Mouse (Mus musculus): ENCODE measurements around the gene Gng5. TPM values are rescaled to one million over a fixed set of nuclear protein-coding genes. Genes with fewer than 3 reads are reported as not detected.

The Gng5 gene
- total RNA-seq (2021), result 10 to 100 TPM; 49.4 to 60.7 TPM
- long read RNA-seq, experiment 1, transcript Gng5-201 (3 exons, 593 nt), result major isoform, 18 of 19 reads
- long read RNA-seq, experiment 1, partial matches to known transcripts, result 0 of 19 reads
- long read RNA-seq, experiment 1, other reads (novel, unspliced or antisense), result 0 of 19 reads
- long read RNA-seq, experiment 2, transcript Gng5-201 (3 exons, 593 nt), result major isoform, 59 of 60 reads
- long read RNA-seq, experiment 2, partial matches to known transcripts, result 1 of 60 reads
- long read RNA-seq, experiment 2, other reads (novel, unspliced or antisense), result 0 of 60 reads

DNA sequence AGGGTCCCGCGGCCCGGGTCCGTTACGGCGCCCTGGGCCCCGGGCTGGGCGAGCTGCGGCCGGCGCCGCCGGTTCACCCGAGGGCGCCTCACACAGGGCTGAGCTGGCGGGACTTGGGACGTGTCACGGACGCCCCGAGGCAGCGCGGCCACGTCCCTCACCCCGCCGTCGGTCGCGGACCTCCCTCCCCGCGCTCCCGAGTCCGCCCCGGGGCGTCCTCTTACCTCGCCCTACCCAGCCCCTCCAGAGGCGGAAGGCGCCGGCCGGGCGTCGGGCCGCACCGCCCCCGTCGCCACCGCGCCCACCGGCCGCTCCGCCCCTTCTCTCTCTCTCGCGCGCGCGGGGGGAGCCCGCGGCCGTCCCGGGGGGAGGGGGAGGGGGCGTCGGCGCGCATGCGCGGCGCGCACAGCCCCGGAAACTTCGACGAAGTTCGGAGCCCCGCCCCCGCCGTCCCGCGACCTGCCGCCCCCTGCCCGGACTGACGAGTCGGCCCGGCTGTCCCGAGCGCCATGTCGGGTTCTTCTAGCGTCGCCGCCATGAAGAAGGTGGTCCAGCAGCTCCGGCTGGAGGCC, at the start of gene Gng5, which contains the start of gene Spata1:
Gene Gng5 (plus strand): TSS at position 377 of the 572 bp plus-strand sequence.
Gene Spata1 (minus strand): TSS at position 323 of the 572 bp plus-strand sequence.
- peak; percentile 52 to 71 for DNase-seq (ENCODE audit: low spot score in 2 of 2)

DNA sequence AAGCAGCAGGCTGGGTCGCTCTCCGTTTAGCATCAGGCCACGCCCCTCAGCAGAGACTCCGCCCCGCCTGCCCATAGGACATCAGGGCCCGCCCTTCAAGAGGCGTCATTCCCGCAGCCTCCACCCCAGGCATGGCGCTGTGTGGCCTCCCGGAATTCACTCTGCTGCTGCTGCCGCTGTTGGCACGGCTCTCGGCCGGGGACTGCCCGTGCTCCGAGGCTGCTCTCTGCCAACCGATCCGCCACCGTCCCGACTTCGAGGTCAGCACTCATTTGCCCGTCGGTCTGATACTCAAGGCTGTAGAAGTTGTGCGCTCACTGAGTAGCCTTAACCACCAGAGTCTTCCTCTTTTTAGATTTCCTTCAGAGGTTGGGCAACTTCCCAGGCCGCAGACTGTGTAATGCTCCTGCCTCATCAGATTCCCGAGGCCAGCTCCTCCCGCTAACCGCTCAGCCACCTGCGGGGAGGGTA, 49.2 kb upstream of the Gng5 start:
- DNase-seq (ENCODE audit: low spot score in 2 of 2), result peak; percentile 89 to 94

DNA sequence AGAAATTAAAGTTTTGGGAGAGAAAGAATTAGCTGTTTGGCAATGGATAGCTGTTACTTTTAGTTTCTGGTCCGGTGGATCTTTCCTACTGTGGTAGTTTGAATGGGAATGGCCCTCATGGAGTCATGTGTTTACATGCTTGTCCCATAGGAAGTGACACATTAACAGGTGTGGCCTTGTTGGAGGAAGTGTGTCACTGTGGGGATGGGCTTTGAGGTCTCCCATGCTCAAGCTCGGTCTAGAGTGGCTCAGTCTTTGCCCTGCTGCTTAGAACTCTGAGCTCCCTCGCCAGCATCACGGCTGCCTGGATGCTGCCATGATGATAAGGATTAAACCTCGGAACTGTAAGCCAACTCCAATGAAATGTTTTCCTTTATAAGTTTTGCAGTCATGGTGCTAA, 48.2 kb upstream of the Gng5 start:
- no peak for DNase-seq (ENCODE audit: low spot score in 2 of 2)

DNA sequence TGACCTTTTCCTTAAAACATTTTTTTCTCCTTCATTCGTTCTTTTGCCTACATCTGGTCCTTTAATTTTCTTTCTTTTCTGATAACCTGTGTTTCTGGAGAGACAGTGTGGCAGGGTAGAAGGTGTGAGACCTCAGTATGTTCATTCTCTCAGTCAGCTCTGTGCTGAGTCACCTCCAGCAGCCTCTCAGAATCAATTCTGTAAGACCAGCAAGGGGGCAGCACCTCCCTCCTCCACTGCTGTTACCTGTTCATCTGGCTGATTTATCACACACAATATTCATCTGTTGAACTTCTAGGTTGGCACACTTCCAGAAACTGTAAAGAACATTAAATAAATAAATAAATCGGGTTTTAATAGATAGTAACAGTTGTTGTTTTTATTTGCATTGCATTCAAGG, 36.7 kb upstream of the Gng5 start:
- no peak for DNase-seq (ENCODE audit: low spot score in 2 of 2)

DNA sequence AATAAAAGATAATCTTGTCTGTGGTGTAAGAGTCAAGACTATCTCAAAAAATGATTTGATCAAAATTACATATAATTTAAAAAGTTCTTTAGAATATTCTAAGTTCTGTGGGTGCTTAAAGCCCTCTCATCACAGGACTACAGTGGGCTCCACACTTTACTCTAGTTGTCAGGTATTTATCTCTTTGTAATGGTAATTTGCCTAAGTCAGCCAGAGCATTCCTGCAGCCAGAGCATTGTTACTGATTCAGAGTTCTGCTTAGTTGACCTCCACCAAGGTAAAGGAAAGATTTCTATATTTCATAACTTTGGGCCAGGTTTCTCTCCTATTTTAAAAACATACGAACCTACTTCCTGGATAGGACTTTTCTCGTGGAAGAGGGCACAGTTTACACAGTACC, 30.4 kb upstream of the Gng5 start:
- no peak for DNase-seq (ENCODE audit: low spot score in 2 of 2)

DNA sequence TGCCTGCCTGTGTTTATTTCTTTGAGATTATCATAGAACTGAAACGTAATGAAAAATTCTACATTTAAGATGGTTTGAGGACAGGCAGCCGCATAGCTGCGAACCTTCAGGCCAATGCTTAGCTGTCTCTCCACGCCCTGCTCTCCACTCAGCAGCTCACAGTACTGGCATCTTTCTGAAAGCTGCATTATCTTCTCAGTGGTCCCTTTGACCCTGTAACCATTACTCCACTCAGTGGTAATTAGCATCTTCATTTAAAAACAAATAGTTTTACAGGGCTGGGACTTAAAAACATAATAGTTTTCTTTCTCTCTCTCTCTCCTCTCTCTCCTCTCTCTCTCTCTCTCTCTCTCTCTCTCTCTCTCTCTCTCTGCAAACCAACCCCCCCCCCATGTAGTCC, 26.9 kb upstream of the Gng5 start:
- DNase-seq (ENCODE audit: low spot score in 2 of 2), result no peak

DNA sequence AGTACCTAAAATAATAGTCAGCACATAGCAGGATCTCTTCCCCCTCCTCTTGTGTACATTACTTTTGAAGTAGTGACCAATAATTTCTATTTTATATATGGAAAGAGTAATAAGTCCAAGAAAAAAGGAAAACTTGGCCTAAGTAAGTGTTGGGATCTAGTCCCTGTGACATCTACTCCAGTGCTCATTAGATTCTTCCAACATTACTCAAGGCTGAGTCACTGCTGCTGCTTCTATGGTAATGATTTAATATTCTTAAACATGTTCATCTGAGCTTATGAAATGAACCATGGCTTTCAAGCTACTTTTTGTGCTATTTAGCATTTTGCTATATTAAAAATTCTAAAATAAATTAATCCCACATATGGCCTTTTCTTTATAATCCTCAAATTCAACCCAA, 25.9 kb upstream of the Gng5 start:
- DNase-seq (ENCODE audit: low spot score in 2 of 2), result no peak

DNA sequence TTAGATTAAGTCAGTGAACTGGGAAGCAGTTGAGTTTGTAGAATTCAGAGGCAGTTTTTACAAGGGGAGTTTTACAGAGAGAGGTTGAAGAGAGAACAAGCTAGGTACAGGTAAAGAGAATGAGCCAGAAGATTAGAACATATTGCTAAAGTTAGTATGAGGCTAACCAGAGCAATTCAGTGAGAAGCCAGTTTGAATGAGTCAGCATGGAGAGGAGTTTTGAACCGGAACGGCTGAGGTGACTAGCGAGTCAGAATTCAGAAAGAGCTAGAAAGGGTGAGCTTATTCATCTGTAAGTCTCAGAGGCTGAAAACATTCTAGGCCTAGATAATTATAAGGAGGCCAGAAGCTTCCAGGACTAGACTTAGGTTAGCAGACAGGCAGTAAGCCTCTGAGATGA, 25.2 kb upstream of the Gng5 start:
- no peak for DNase-seq (ENCODE audit: low spot score in 2 of 2)

DNA sequence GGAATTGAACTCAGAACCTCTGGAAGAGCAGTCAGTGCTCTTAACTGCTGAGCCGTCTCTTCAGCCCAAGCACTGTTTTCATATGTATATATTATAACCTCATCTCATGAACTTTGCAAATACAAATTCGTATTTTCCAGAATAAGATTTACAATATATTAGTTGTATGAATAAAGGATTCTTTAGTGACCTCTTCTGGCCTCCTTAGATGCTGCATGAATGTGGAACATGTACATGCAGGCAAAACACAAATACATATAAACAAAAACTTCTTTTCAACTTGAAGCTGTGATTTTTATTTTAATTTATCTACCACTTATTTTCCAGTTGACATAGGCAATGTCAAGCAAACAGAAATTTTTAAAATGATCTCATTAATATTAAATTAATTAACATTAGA, 17.6 kb upstream of the Gng5 start:
- DNase-seq (ENCODE audit: low spot score in 2 of 2), result no peak

DNA sequence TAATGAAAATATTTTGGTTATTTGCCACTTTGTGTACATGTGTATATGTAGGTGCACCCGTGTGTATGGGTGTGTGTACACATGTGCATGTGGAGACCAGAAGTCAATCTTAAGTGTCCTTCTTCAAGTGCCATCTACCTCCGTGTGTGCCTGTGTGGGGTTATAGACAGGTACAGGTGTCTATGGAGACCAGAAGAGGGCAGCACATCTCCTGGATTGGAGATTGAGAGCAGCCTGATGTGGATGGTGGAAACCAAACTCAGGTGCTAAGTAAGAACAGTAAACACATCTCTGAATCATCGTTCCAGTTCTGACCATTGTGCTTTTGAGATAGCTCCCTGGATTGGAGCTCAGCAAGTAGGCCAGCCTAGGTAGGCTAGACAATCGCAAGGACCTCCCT, 13.1 kb upstream of the Gng5 start:
- no peak for DNase-seq (ENCODE audit: low spot score in 2 of 2)

DNA sequence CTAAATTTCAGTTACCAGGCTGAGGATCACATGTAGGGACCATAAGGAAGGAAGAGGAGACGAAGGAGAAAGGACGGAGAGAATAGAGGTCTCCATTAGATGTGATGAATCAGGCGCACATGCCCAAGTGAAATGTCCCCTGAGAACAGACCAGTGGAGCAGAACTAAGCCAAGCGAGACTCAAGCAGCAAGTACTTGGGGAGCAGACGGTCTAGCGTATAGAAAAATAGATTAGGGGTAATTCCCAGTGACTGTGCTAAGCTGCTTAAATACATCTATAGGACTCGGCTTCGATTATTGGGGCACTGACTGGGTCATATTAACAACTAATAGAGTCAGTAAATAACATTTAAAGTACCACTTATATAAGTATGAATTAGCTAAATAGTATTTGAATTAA, 4.7 kb upstream of the Gng5 start:
- no peak for DNase-seq (ENCODE audit: low spot score in 2 of 2)

DNA sequence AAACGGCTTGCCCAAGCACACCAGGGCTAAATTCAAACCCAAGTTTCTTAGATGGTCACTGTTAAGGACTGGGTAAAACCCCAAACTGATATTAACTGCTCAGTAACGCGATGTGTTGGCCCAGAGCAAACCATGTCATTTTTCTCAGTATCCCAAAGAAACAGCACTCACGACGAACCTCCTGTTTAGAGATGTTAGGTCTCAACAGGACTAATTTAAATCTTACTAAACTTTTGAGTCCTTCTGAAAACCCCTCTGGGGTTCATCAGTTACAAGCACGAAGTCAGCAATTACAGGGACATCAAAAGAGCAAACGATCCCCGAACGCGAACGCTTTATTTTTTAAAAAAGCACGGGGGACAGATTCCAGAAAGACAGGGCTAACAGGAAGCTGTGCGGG, 618 bp upstream of the Gng5 start:
- DNase-seq (ENCODE audit: low spot score in 2 of 2), result peak in 1 of 2 experiments; percentile 7

DNA sequence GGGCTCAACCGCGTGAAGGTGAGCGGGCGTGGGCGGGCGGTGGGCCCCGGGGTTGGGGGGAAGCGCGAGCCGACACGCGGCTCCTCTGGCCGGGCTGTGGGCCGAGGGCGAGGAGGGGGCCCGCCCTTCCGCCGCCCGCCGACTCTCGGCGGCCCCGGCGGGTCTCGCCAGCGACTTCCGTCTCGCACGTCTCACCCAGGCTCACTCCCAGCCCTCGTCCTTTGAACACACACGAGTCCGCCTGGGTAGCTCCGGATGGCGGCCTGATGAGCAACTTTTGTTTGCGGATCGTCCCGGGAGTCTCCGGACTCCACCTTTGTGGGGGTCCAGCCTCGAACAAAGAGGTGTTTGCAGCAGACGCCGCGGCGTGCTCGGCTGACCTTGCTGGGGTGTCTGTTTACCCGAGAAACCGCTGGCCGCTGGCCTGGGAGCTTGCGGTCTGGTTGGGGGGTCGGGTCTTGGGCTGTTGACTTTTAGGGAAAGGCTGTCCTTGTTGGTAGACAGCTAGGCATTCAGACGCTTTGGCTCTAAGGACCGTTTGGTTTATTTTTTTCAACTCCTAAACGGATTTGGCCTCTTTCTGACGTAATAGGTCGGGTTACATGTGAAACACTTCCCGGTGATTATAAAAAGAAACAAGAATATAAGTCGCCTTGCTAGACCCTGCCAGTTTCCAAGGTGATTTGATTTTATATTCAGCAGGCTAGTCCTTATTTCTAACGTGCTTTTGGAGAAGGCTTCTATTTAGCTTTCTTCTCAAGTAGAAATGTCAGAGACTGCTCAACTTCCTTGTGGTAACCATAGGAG, 599 bp downstream of the Gng5 start:
- DNase-seq (ENCODE audit: low spot score in 2 of 2), result peak in 1 of 2 experiments; percentile 36

DNA sequence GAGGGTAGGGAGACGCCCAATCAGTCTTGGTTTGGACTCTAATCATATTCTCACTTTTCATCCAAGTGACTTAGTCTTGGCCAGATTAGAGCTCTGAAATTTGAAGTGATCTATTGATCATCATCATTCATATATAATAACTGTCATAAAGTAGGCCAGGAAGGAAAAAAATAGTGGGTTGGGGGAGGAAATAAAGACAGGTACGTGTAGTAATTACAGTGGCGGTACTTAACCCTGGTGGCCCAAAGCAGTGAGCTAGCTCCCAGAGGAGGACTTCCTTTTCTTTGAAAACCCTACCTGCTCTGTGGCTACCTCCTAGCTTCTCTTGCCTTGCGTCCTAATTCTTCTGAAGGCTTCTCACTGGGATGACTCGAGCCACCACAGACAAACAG, 1.2 kb downstream of the Gng5 start:
- DNase-seq (ENCODE audit: low spot score in 2 of 2), result no peak

DNA sequence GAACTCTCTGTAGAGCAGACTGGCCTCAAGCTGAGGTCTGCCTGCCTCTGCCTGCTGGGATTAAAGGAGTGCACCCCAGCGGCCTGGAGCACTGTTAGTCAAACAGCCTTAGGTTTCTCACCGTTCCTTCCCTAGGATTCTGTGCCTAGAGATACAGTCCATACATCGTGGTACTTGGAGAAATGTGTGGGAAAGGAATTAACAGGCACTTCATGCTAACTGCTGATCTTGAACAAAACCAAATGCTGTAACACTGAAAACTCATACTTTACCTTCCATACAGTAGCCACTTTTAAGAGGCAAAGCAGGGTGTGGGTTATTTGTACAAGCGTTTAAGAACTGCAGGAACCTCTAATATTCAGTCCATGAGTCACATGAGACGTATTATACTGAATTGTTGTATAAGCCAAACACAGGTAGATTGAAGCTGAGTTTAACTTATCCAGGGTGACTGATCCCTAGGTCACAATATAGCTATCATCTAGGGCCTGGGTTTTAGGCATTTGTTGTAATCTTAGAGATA, 2.1 kb downstream of the Gng5 start:
- no peak for DNase-seq (ENCODE audit: low spot score in 2 of 2)

DNA sequence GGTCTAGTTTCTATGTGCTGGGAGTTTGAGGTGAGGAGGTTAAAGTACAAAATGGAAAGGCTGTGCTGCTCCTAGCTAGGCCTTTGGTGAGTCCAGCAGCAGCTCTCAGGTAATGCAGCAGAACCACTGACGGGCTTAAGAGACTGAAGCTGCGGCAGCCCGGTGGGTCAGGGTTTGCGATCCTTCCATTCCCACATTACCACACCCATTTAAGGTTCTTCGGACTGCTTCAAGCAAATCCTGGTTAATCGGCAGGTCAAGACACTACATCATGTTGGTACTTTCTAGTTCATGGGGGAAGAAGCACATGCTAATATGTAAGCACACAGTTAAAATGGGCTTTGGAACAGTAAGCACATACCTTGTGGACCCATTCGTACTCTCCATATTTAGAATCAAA, 7.1 kb downstream of the Gng5 start:
- no peak for DNase-seq (ENCODE audit: low spot score in 2 of 2)

DNA sequence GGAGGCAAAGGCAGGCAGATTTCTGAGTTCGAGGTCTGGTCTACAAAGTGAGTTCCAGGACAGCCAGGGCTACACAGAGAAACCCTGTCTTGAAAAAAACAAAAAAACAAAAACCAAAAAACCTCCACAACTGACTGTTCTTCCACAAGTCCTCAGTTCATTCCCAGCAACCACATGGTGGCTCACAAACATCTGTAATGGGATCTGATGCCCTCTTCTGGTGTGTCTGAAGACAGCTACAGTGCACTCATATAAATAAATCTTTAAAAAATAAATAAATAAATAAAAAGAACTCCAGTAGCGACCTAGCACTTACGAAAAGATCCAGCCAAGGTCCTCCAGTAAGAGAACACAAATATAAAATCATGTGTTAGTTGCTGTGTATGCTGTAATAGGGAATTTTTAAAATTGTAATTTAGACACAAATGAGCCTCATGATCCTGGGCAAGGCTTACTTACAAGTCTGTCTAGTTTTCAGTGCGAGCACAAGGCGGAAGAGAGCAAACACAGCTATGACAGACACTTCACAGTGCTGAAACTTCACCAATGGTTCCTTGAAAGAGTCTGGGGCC, 20.7 kb downstream of the Gng5 start:
- no peak for DNase-seq (ENCODE audit: low spot score in 2 of 2)

DNA sequence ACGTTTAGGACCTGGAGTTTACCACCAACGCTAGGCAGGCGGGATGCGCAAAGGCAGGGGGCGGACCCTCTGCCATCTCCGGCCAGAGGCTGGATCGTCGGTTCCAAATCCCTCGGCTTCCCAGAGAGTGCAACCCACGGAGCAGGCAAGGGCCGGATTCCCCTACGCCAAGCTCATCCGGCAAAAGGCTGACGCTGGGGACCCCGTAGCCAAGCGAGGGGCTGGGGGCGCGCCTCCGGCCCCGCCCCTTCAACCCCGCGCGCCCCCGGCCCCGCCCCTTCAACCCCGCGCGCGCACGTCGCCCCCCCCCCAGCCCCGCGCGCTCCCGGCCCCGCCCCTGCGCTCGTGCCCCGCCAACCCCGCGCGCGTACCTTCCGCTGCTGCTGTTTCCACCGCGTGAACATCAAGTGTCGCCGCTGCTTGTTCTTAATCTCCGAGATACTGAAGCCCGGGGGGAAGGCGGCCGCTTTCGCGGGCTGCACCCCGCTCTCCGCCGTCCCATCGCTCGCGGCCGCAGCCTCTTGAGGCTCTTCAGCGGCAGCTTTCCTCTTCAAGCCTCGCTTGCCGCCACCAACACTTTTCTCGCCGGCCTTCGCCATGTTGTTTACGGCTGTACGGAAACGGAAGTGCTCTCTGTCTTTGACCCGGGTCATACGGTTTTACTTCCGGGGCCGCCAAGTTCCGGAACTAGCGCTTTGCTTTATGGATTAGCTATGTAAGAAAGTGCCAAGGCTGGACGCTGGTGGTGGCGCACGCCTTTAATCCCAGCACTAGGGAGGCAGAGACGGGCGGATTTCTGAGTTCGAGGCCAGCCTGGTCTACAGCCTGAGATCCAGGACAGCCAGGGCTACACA, 21.4 kb downstream of the Gng5 start, which contains the start of gene Rpf1:
Gene Rpf1 (minus strand): TSS at position 632 of the 854 bp plus-strand sequence.
- peak; percentile 89 to 94 for DNase-seq (ENCODE audit: low spot score in 2 of 2)

DNA sequence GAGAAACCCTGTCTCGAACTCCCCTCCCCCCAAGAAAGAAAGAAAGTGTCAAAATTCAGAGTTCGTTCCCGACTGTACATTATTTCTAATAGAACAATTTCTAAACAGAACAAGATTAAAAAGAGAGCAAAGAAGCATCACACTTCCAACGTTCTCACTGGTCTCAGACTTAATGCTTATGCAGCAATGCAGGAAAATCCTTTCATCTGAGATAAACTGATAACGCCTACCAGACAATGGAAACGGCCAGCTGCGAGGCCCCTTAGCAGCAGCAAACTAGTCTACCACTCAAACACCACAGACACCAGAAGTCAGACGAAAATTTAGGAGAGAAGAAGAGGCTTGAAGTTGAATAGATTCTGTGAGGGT, 22.0 kb downstream of the Gng5 start:
- no peak for DNase-seq (ENCODE audit: low spot score in 2 of 2)

DNA sequence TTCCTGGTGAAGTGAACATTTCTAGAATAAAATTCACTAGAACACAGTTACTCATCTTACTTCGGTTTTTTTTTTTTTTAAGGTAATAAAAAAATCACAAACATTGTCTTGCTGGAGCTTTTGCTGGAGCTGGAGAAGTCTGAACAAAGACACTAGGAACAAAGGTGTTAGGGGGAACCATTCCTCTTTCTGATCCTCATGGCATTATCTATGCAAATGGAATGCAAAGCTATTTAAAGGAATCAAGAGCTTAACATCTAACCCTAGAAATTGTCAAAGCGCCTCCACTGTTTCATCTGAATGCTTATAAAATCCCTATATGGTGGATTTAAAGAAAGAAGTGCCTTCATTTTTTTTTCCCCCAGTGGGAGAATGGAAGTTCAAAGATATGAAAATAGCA, 28.7 kb downstream of the Gng5 start:
- no peak for DNase-seq (ENCODE audit: low spot score in 2 of 2)

DNA sequence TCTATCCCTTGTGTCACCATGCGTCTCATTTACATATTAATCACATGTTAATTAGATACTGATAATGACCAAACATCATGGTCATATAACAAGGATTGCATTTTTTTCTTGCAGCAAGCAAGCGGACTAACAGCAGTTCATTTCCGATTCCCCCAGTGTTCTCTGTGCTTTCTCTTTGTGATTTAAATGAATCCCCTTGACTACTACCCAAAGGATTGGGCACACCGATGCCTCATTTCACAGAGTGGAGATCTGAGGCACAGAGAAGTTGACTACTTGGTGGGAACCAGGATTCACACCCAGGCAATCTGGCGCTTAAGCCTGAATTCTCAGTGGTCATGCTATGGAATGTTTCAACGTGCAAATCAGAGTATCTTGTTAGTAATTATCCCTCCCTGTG, 35.4 kb downstream of the Gng5 start:
- DNase-seq (ENCODE audit: low spot score in 2 of 2), result no peak

Data from layer of hippocampus, postnatal 14 days (tissue).